Mouse (Mus musculus) neural tube, embryonic 13.5 days (tissue): ENCODE data around the gene Traf3. TPM values are rescaled to one million over a fixed set of nuclear protein-coding genes. Genes with fewer than 3 reads are reported as not detected.

Experiments
- ATAC-seq: fragments of 200-750 bp; cut with Nextera tagmentation; 2 replicates; pipeline ENCODE4 v1.8.0; 2017; ENCODE audit warnings: low read depth, mild to moderate bottlenecking, moderate TSS enrichment, moderate library complexity
- H3K27ac ChIP-seq: fragments of 300-500 bp; sonication (generic); replicated peaks from 2 replicates; pipeline ENCODE4 v1.5.1; 2015; ENCODE audit warnings: moderate library complexity, mild to moderate bottlenecking, inconsistent platforms
- H3K27me3 ChIP-seq: fragments of 300-500 bp; sonication (generic); 2 replicates; pipeline ENCODE4 v1.6.1; 2015; ENCODE audit warnings: mild to moderate bottlenecking, inconsistent platforms
- H3K36me3 ChIP-seq: fragments of 300-500 bp; sonication (generic); 2 replicates; pipeline ENCODE4 v1.6.1; 2015; ENCODE audit warnings: mild to moderate bottlenecking, inconsistent platforms
- H3K4me1 ChIP-seq: fragments of 300-500 bp; sonication (generic); replicated peaks from 2 replicates; pipeline ENCODE4 v1.6.1; 2015; ENCODE audit warnings: inconsistent platforms
- H3K4me2 ChIP-seq: fragments of 300-500 bp; sonication (generic); 2 replicates; pipeline ENCODE4 v1.6.1; 2015; ENCODE audit warnings: inconsistent platforms, mild to moderate bottlenecking, moderate library complexity
- H3K4me3 ChIP-seq: fragments of 300-500 bp; sonication (generic); 2 replicates; pipeline ENCODE4 v1.5.1; 2015; ENCODE audit warnings: mild to moderate bottlenecking, inconsistent platforms
- H3K9ac ChIP-seq: fragments of 300-500 bp; sonication (generic); 2 replicates; pipeline ENCODE4 v1.6.1; 2015; ENCODE audit warnings: moderate library complexity, mild to moderate bottlenecking, inconsistent platforms
- H3K9me3 ChIP-seq: fragments of 300-500 bp; sonication (generic); 2 replicates; pipeline ENCODE4 v1.6.1; 2016; ENCODE audit warnings: inconsistent platforms
- WGBS: fragments of 180-500 bp; shearing (Covaris S2); methylation state at CpG from one replicate; pipeline ENCODE4 v1.1.7; 2015; 5-methylcytosine and 5-hydroxymethylcytosine counted together
- polyA plus RNA-seq: library from polyadenylated mRNA; unstranded; fragments of >200 nt; fragmentation: Nextera tagmentation; extraction: Ambion mirVana; gene quantifications from 2 replicates; pipeline ENCODE4 v1.2.1, GENCODE M21; 2015

Gene Traf3
- polyA plus RNA-seq, 1 experiment from 2014 or later: 17.5 TPM

DNA sequence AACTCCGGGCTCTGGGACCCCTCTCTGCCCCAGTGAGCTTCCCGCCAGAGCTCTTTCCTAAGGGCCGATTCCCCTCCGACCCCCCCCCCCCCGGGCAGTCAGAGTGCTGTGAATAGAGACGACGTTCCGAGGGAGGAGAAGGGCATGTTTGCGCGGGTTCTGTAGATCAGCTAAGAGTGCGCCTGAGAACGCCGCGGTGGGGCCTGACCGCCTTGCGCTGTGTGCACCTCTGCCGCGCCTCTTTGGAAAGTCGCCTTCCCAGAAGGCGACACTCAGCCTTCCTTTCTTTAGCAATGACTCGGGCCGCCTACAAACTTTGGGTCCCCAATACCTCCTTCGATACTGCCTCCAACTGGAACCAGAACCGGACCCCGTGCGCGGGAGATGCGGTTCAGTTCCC, 105.2 kb downstream of the Traf3 start:
- Histone ChIP-seq H3K27ac (no peak overlapping the region), H3K36me3 (no peaks in the 10 kb centered on the region), H3K4me2 (no peak overlapping the region), H3K9me3 (no peaks in the 10 kb centered on the region), H3K27me3 (peaks cover 83% of the 10 kb centered on the region), H3K9ac (no peak overlapping the region), H3K4me1 (peaks cover 21% of the 10 kb centered on the region), H3K4me3 (no peak overlapping the region)
- ATAC-seq: no peak
- 6% methylated on average over 26 of the region's 28 CpGs for WGBS

DNA sequence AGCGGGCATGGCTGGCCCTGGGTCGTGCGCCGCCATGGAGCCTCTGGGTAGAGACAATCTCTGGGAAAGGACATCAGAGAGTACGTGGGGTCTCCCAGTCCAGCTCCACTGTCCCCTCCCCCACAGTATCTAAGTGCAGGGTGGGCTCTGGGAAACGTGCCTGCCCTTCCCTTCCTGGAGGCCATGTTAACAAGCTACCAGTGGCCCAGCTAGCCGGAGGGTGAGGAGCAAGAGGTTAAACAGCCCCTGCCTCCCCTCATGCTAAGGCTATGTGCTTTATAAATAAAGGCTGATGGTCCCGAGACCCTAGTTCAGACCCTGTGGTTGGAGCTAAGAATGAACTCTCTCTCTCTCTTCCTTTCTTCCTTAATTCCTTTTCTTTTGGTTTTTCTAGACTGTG, 105.8 kb downstream of the Traf3 start:
- Histone ChIP-seq H3K27ac (no peak overlapping the region), H3K9ac (no peak overlapping the region), H3K9me3 (no peaks in the 10 kb centered on the region), H3K4me1 (peaks cover 21% of the 10 kb centered on the region), H3K4me2 (no peak overlapping the region), H3K4me3 (no peak overlapping the region), H3K36me3 (no peaks in the 10 kb centered on the region), H3K27me3 (peaks cover 89% of the 10 kb centered on the region)
- WGBS: 18% methylated on average over 8 of the region's 8 CpGs
- ATAC-seq: no peak

GRCm38 (mm10) chr12:111272420-111272819, 106.2 kb downstream of the Traf3 start:
- H3K4me3 ChIP-seq: no peak overlapping the region
- peaks cover 93% of the 10 kb centered on the region for H3K27me3 ChIP-seq
- ATAC-seq: no peak
- H3K27ac ChIP-seq: no peak overlapping the region
- no peaks in the 10 kb centered on the region for H3K36me3 ChIP-seq
- 18% methylated on average over 12 of the region's 12 CpGs for WGBS
- no peak overlapping the region for H3K4me2 ChIP-seq
- no peaks in the 10 kb centered on the region for H3K9me3 ChIP-seq
- peaks cover 21% of the 10 kb centered on the region for H3K4me1 ChIP-seq
- no peak overlapping the region for H3K9ac ChIP-seq

DNA sequence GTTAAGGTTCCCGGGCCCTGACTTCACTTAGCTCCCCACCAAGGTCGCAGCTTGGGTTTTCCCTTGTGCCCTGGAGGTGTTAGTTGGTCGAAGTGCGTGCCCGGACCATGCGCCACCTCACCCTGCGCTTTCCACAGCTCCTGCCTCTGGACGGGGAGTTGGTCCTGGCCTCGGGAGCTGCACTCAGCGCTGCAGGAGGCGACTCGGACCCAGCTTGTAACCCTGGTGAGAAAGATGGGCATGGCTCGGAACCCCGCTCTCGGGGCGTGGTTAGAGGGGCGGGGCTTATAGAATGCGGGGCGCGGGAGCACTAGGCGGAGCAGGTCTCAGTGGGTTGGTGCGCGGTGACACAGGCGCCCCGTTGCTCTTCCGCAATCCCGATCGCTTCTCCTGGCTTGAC, 107.8 kb downstream of the Traf3 start:
- H3K9me3 ChIP-seq: 0 out of 2 replicates have a peak, but pooled peaks cover 7% of the 10 kb centered on the region
- H3K27ac ChIP-seq: no peak overlapping the region
- peaks cover 21% of the 10 kb centered on the region for H3K4me1 ChIP-seq
- 4% methylated on average over 28 of the region's 28 CpGs for WGBS
- peak overlapping the region; percentile 63 for H3K9ac ChIP-seq
- peaks cover 88% of the 10 kb centered on the region for H3K27me3 ChIP-seq
- peak overlapping the region; percentile 73 for H3K4me2 ChIP-seq
- H3K36me3 ChIP-seq: no peaks in the 10 kb centered on the region
- H3K4me3 ChIP-seq: peak overlapping the region; percentile 42
- ATAC-seq: peak; percentile 40; the same call in 1 of the 2 replicates

GRCm38 (mm10) chr12:111274447-111275149, 108.4 kb downstream of the Traf3 start:
- Histone ChIP-seq H3K9ac (peak overlapping the region; percentile 63), H3K4me1 (peaks cover 21% of the 10 kb centered on the region), H3K27me3 (peaks cover 82% of the 10 kb centered on the region), H3K4me3 (peak overlapping the region; percentile 42), H3K36me3 (no peaks in the 10 kb centered on the region), H3K9me3 (0 out of 2 replicates have a peak, but pooled peaks cover 11% of the 10 kb centered on the region), H3K27ac (no peak overlapping the region), H3K4me2 (peak overlapping the region; percentile 73)
- 3% methylated on average over 79 of the region's 80 CpGs for WGBS
- peak; percentile 21 for ATAC-seq

GRCm38 (mm10) chr12:111275150-111275841, 109.1 kb downstream of the Traf3 start:
- H3K27ac ChIP-seq: no peak overlapping the region
- peak overlapping the region; percentile 42 for H3K4me3 ChIP-seq
- H3K4me2 ChIP-seq: peak overlapping the region; percentile 73
- H3K27me3 ChIP-seq: peaks cover 75% of the 10 kb centered on the region
- WGBS: under 1% methylated on average over 58 of the region's 58 CpGs
- H3K9me3 ChIP-seq: 0 out of 2 replicates have a peak, but pooled peaks cover 11% of the 10 kb centered on the region
- ATAC-seq: no peak
- H3K36me3 ChIP-seq: no peaks in the 10 kb centered on the region
- H3K4me1 ChIP-seq: peaks cover 21% of the 10 kb centered on the region
- peak overlapping the region; percentile 63 for H3K9ac ChIP-seq

DNA sequence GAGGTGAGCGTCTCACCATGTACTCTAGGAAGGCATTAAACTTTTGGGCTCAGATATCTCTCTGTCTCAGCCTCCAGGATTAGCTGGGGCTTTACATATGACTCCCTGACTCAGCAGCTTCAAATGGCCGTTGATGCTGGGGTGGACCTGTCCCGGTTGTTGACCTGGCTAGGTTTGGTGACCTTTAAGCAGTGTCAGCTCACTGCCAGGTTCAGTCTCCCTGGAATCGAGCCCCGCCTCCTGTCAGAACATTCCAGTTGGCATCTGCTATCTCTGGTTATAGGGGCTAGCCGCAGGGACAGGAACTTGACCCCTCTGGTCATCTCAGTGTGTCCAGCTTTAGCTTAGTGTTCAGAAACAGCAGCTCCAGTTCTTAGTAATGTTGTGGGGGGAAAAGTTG, 110.2 kb downstream of the Traf3 start:
- H3K9me3 ChIP-seq: 0 out of 2 replicates have a peak, but pooled peaks cover 11% of the 10 kb centered on the region
- H3K4me1 ChIP-seq: peaks cover 21% of the 10 kb centered on the region
- no peak for ATAC-seq
- no peaks in the 10 kb centered on the region for H3K36me3 ChIP-seq
- no peak overlapping the region for H3K4me3 ChIP-seq
- H3K9ac ChIP-seq: no peak overlapping the region
- peaks cover 64% of the 10 kb centered on the region for H3K27me3 ChIP-seq
- no peak overlapping the region for H3K4me2 ChIP-seq
- 51% methylated on average over 6 of the region's 6 CpGs for WGBS
- H3K27ac ChIP-seq: no peak overlapping the region

- H3K4me1 ChIP-seq: peaks cover 16% of the 10 kb centered on the region
- H3K9ac ChIP-seq: no peak overlapping the region
- ATAC-seq: no peak
- H3K4me3 ChIP-seq: no peak overlapping the region
- H3K27ac ChIP-seq: no peak overlapping the region
- no peaks in the 10 kb centered on the region for H3K27me3 ChIP-seq
- H3K4me2 ChIP-seq: no peak overlapping the region
- H3K36me3 ChIP-seq: no peaks in the 10 kb centered on the region
- 68% methylated on average over 4 of the region's 4 CpGs for WGBS
- 0 out of 2 replicates have a peak, but pooled peaks cover 8% of the 10 kb centered on the region for H3K9me3 ChIP-seq
Measured at GRCm38 (mm10) chr12:111283573-111283972, 117.4 kb downstream of the Traf3 start.

DNA sequence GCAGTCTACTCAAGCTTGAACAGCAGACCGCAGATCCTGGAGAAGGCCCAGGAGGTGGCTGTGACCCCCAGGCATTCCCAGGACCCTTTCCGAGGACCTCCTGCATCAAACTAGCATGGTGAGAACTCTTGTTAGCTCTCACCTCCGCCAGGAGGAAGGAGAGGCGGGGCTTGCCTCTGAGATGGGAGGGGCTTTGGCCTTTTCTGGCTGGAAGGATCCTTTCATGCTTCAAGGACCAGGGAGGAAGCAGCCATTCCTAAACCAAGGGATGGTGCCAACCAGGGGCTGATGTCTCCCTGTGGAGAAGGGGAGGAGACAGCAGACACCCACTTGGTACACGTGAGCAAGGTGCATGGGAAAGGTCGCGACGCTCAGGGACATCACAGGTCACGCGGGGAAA, 118.4 kb downstream of the Traf3 start:
- H3K4me2 ChIP-seq: peak overlapping the region; percentile 23; the same call in 1 of the 2 replicates
- peaks cover 16% of the 10 kb centered on the region for H3K4me1 ChIP-seq
- no peak overlapping the region for H3K9ac ChIP-seq
- no peaks in the 10 kb centered on the region for H3K27me3 ChIP-seq
- no peak for ATAC-seq
- H3K27ac ChIP-seq: no peak overlapping the region
- no peaks in the 10 kb centered on the region for H3K9me3 ChIP-seq
- no peaks in the 10 kb centered on the region for H3K36me3 ChIP-seq
- WGBS: 30% methylated on average over 10 of the region's 10 CpGs
- no peak overlapping the region for H3K4me3 ChIP-seq

DNA sequence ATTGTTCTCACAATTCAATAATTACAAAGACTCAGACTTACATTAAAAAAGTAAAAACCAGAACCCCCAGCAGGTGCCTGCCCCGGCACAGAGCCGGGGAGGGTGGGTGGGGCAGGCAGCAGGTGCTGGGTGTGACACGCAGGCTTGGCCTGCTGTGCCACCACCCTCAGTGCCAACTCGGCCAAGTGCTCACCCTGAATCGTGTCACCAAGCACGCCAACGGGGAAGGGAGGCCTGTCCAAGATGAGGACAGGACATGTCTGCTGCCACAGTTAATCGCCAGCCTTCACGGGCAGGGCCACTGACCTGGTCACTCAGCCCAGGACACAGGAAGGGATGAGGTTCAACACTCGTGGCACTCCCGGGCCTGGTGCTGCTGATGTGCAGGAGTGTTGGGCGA, 126.9 kb downstream of the Traf3 start:
- Histone ChIP-seq H3K4me1 (no peaks in the 10 kb centered on the region), H3K27ac (no peak overlapping the region), H3K36me3 (peaks cover 80% of the 10 kb centered on the region), H3K9me3 (no peaks in the 10 kb centered on the region), H3K4me3 (no peak overlapping the region), H3K4me2 (no peak overlapping the region), H3K9ac (no peak overlapping the region), H3K27me3 (no peaks in the 10 kb centered on the region)
- ATAC-seq: no peak
- 90% methylated on average over 12 of the region's 12 CpGs for WGBS

DNA sequence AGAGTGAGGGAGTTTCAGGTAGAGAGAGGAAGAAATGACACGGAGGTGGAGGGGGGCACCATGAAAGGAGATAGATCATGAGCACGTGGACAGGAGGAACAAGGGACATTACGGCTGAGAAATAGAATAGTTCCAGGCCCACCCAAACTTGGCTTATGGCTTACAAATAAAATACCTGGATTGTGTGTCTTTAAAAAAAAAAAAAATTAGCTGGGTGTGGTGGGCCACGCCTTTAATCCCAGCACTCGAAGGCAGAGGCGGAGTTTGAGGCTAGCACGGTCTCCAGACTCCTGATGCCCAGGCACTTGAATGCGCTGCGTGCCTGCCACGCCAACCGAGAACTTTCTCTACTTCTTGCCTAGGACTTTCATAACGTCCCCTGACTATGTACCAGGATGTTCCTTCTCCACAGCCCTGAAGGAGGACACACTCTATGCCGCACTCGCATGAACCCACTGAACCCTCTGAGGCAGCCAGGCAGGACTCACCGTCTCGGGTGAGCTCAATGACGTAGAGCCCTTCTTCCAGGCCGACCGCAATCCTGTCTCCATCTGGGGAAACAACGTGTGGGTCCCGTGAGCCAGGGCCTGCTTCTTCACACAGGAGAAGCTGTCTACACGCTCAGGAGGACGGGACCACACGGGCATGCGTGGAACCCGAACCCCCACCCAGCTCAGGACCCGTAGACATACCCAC, 135.3 kb downstream of the Traf3 start:
- Histone ChIP-seq H3K27me3 (no peaks in the 10 kb centered on the region), H3K4me1 (no peaks in the 10 kb centered on the region), H3K27ac (no peak overlapping the region), H3K4me2 (no peak overlapping the region), H3K4me3 (no peak overlapping the region), H3K9me3 (no peaks in the 10 kb centered on the region), H3K36me3 (peaks cover 95% of the 10 kb centered on the region), H3K9ac (no peak overlapping the region)
- ATAC-seq: no peak
- 95% methylated on average over 27 of the region's 27 CpGs for WGBS

DNA sequence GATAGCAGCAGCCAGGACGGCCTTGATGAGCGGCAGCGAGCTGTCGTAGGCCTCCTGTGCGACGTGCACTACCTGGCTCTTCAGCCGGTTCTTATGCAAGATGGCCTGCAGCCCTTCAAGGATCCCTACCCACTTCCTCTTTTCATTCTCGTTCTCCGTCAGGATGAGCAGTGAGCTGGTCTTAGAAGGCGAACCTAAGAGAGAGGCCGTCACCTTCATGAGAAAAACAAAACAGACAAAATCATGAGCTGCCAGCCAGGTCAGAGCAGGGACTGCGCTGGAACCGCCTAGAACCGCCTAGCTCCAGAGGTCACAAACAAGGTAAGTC, 135.8 kb downstream of the Traf3 start:
- Histone ChIP-seq H3K27ac (no peak overlapping the region), H3K9me3 (no peaks in the 10 kb centered on the region), H3K27me3 (no peaks in the 10 kb centered on the region), H3K4me2 (no peak overlapping the region), H3K9ac (no peak overlapping the region), H3K4me1 (no peaks in the 10 kb centered on the region), H3K4me3 (no peak overlapping the region), H3K36me3 (peaks cover 95% of the 10 kb centered on the region)
- 95% methylated on average over 14 of the region's 14 CpGs for WGBS
- no peak for ATAC-seq
